Mouse (Mus musculus): Measurements from ENCODE around the gene Atf3. TPM values are rescaled to one million over a fixed set of nuclear protein-coding genes. Genes with fewer than 3 reads are reported as not detected.

Gene Atf3
- polyA plus RNA-seq, 1 experiment from 2014 or later, result 3.2 TPM

GRCm38 (mm10) chr1:191183163-191184065 lies 34.4 kb downstream of the Atf3 start:
- ATAC-seq (replicated peaks; ENCODE audit: low FRiP score, low read depth) (peak; percentile 85), DNase-seq (ENCODE audit: low spot score) (peak; percentile 96)
- Histone ChIP-seq H3K27me3 (ENCODE audit: insufficient read depth, low read length) (0 out of 2 replicates have a peak, but pooled peaks cover 11% of the 10 kb centered on the region), H3K9me3 (replicated peaks; ENCODE audit: low read length) (no peaks in the 10 kb centered on the region), H3K27ac (peak overlapping the region; percentile 83), H3K9ac (ENCODE audit: low read depth, low read length) (peak overlapping the region; percentile 68), H3K36me3 (ENCODE audit: insufficient read depth, low read length) (no peaks in the 10 kb centered on the region), H3K4me1 (replicated peaks; ENCODE audit: insufficient read depth, low read length) (peaks cover 41% of the 10 kb centered on the region), H3K4me2 (ENCODE audit: low read length) (peak overlapping the region; percentile 100), H3K4me3 (replicated peaks; ENCODE audit: low read depth, low read length) (peak overlapping the region; percentile 71)
- TF ChIP-seq CTCF (IDR thresholded peaks at IDR 0.05; ENCODE audit: low read depth), result no peak
- WGBS, result under 1% methylated on average over 67 of the region's 67 CpGs

- Histone ChIP-seq H3K4me1 (replicated peaks; ENCODE audit: insufficient read depth, low read length) (peaks cover 42% of the 10 kb centered on the region), H3K4me2 (ENCODE audit: low read length) (peak overlapping the region; percentile 100), H3K9me3 (replicated peaks; ENCODE audit: low read length) (no peaks in the 10 kb centered on the region), H3K27me3 (ENCODE audit: insufficient read depth, low read length) (0 out of 2 replicates have a peak, but pooled peaks cover 11% of the 10 kb centered on the region), H3K36me3 (ENCODE audit: insufficient read depth, low read length) (no peaks in the 10 kb centered on the region), H3K27ac (peak overlapping the region; percentile 83), H3K4me3 (replicated peaks; ENCODE audit: low read depth, low read length) (peak overlapping the region; percentile 71), H3K9ac (ENCODE audit: low read depth, low read length) (peak overlapping the region; percentile 68)
- DNase-seq (ENCODE audit: low spot score) (peak; percentile 91), ATAC-seq (replicated peaks; ENCODE audit: low FRiP score, low read depth) (peak; percentile 30; the same call in 1 of the 2 replicates)
- TF ChIP-seq CTCF (IDR thresholded peaks at IDR 0.05; ENCODE audit: low read depth), result peak; percentile 67
- under 1% methylated on average over 61 of the region's 61 CpGs for WGBS
These were observed 35.2 kb downstream of the Atf3 start for GRCm38 (mm10) chr1:191182431-191183162.

GRCm38 (mm10) chr1:191181469-191182259 lies 36.2 kb downstream of the Atf3 start:
- Histone ChIP-seq H3K9ac (ENCODE audit: low read depth, low read length) (no peak overlapping the region), H3K36me3 (ENCODE audit: insufficient read depth, low read length) (no peaks in the 10 kb centered on the region), H3K27ac (no peak overlapping the region), H3K9me3 (replicated peaks; ENCODE audit: low read length) (no peaks in the 10 kb centered on the region), H3K27me3 (ENCODE audit: insufficient read depth, low read length) (0 out of 2 replicates have a peak, but pooled peaks cover 8% of the 10 kb centered on the region), H3K4me2 (ENCODE audit: low read length) (peak overlapping the region; percentile 100), H3K4me3 (replicated peaks; ENCODE audit: low read depth, low read length) (peak overlapping the region; percentile 71), H3K4me1 (replicated peaks; ENCODE audit: insufficient read depth, low read length) (peaks cover 42% of the 10 kb centered on the region)
- ATAC-seq (replicated peaks; ENCODE audit: low FRiP score, low read depth), result no peak
- 46% methylated on average over 12 of the region's 12 CpGs for WGBS
- DNase-seq (ENCODE audit: low spot score), result no peak
- TF ChIP-seq CTCF (IDR thresholded peaks at IDR 0.05; ENCODE audit: low read depth), result no peak

- no peaks in the 10 kb centered on the region for H3K9me3 ChIP-seq (replicated peaks; ENCODE audit: low read length)
- peak overlapping the region; percentile 29 for H3K4me2 ChIP-seq (ENCODE audit: low read length)
- H3K36me3 ChIP-seq (ENCODE audit: insufficient read depth, low read length), result no peaks in the 10 kb centered on the region
- ATAC-seq (replicated peaks; ENCODE audit: low FRiP score, low read depth) (no peak), DNase-seq (ENCODE audit: low spot score) (peak; percentile 63)
- H3K27ac ChIP-seq, result peak overlapping the region; percentile 32; the same call in 1 of the 2 replicates
- no peak for TF ChIP-seq CTCF (IDR thresholded peaks at IDR 0.05; ENCODE audit: low read depth)
- H3K27me3 ChIP-seq (ENCODE audit: insufficient read depth, low read length), result 0 out of 2 replicates have a peak, but pooled peaks cover 8% of the 10 kb centered on the region
- peaks cover 33% of the 10 kb centered on the region for H3K4me1 ChIP-seq (replicated peaks; ENCODE audit: insufficient read depth, low read length)
- no peak overlapping the region for H3K4me3 ChIP-seq (replicated peaks; ENCODE audit: low read depth, low read length)
- WGBS, result 58% methylated on average over 4 of the region's 4 CpGs
- no peak overlapping the region for H3K9ac ChIP-seq (ENCODE audit: low read depth, low read length)
These were observed 37.4 kb downstream of the Atf3 start for GRCm38 (mm10) chr1:191180397-191180796.

DNA sequence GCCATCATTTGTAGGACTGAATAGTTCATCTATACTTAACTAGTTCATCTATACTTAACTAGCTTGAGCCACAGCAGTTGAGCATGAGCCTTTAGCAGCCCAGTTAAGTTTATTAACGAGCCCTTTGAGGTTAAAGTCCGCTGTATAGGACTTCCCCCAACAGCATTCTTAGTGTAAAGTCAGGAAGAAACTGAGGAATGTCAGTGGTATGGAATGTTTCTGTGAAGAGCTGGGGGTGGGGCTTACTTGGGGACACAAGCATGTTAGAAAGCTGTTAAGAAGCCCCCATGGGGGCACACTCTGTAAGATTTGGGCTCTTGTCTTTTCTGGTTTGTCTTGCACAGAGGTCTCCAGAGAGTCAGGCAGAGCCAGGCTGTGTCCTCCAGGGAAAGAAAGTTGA lies 38.0 kb downstream of the Atf3 start:
- Histone ChIP-seq H3K4me1 (replicated peaks; ENCODE audit: insufficient read depth, low read length) (peaks cover 27% of the 10 kb centered on the region; the same call in 1 of the 2 replicates), H3K9ac (ENCODE audit: low read depth, low read length) (no peak overlapping the region), H3K4me2 (ENCODE audit: low read length) (peak overlapping the region; percentile 29), H3K27ac (peak overlapping the region; percentile 32; the same call in 1 of the 2 replicates), H3K27me3 (ENCODE audit: insufficient read depth, low read length) (0 out of 2 replicates have a peak, but pooled peaks cover 6% of the 10 kb centered on the region), H3K4me3 (replicated peaks; ENCODE audit: low read depth, low read length) (no peak overlapping the region), H3K9me3 (replicated peaks; ENCODE audit: low read length) (no peaks in the 10 kb centered on the region), H3K36me3 (ENCODE audit: insufficient read depth, low read length) (no peaks in the 10 kb centered on the region)
- ATAC-seq (replicated peaks; ENCODE audit: low FRiP score, low read depth), result no peak
- 36% methylated on average over 2 of the region's 2 CpGs for WGBS
- DNase-seq (ENCODE audit: low spot score), result peak; percentile 74
- TF ChIP-seq CTCF (IDR thresholded peaks at IDR 0.05; ENCODE audit: low read depth), result no peak

Measured in kidney, postnatal 0 days (tissue).